8 mouse cellular contexts compared by ENCODE assay signal in the genomic region with DNA sequence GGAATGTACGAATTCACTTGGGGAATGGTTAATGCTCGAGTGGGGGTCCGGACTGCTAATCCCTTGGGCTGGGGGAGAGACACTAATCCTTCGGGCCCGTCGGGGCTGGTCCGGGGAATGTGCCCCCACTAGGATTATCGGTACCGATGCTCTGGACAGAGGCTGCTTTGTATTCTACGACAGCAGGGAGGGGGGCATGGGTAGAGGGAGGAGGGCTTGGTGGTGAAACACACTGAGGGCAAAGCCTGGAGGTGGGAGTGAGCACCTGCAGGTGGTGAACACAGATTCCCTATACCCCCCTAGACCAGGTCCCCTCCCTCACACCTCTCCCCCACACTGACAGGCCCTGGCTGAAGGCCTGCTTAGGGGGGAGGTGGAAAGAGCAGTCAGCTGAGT. TPM values are rescaled to one million over a fixed set of nuclear protein-coding genes. Genes with fewer than 3 reads are reported as not detected.
DNase-seq lines count a peak whose midpoint lies in the region; ATAC-seq and TF ChIP-seq lines count a peak whose summit lies in the region.

No protein-coding gene starts in this region.

- H3K9me3 ChIP-seq in heart, embryonic 10.5 days, result no peaks in the 10 kb centered on the region
- no peaks in the 10 kb centered on the region for H3K9me3 ChIP-seq in MEL (replicated peaks; ENCODE audit: insufficient read depth, low read length)
- no peaks in the 10 kb centered on the region for H3K9me3 ChIP-seq in hindbrain, embryonic 13.5 days

- peaks cover 55% of the 10 kb centered on the region for H3K4me1 ChIP-seq in heart, embryonic 10.5 days
- H3K4me1 ChIP-seq in MEL (ENCODE audit: control insufficient read depth in 1 of 2, insufficient read depth in 2 of 2, low read length in 2 of 2), result peaks cover 6 to 22% of the 10 kb centered on the region in 2 experiments
- peaks cover 58% of the 10 kb centered on the region for H3K4me1 ChIP-seq in hindbrain, embryonic 13.5 days (replicated peaks)

- peaks cover 14% of the 10 kb centered on the region for H3K79me2 ChIP-seq in MEL (ENCODE audit: control insufficient read depth, insufficient read depth, low read length, poor library complexity)

- peak overlapping the region; percentile 83 for H3K4me2 ChIP-seq in hindbrain, embryonic 13.5 days

- TF ChIP-seq CTCF in MEL (IDR thresholded peaks at IDR 0.05 in 2 of 3, conservative IDR thresholded peaks at IDR 0.05 in 1 of 3; ENCODE audit: control insufficient read depth in 1 of 3, insufficient read depth in 1 of 3, low read depth in 2 of 3, low read length in 3 of 3, poor library complexity in 1 of 3, severe bottlenecking in 1 of 3), result no peak

- H3K27me3 ChIP-seq in heart, embryonic 10.5 days (ENCODE audit: insufficient read depth, poor library complexity, severe bottlenecking), result no peaks in the 10 kb centered on the region
- H3K27me3 ChIP-seq in MEL (ENCODE audit: control insufficient read depth in 1 of 2, insufficient read depth in 2 of 2, low read length in 2 of 2), result no peaks in the 10 kb centered on the region
- peaks cover 22% of the 10 kb centered on the region for H3K27me3 ChIP-seq in hindbrain, embryonic 13.5 days

- no peak for TF ChIP-seq EP300 in MEL (IDR thresholded peaks at IDR 0.05; ENCODE audit: low read depth in 1 of 2, low read length in 2 of 2)

- H3K27ac ChIP-seq in heart, embryonic 10.5 days, result peak overlapping the region; percentile 94
- no peak overlapping the region for H3K27ac ChIP-seq in MEL (ENCODE audit: control insufficient read depth, low read depth, low read length)
- H3K27ac ChIP-seq in hindbrain, embryonic 13.5 days, result no peak overlapping the region

- TF ChIP-seq POLR2A in MEL (IDR thresholded peaks at IDR 0.05; ENCODE audit: control insufficient read depth in 1 of 2, insufficient read depth in 1 of 2, low read depth in 1 of 2, low read length in 2 of 2, poor library complexity in 1 of 2), result no peak

- no peak for TF ChIP-seq RAD21 in MEL (IDR thresholded peaks at IDR 0.05; ENCODE audit: low read depth, low read length)

- H3K9ac ChIP-seq in MEL (ENCODE audit: control insufficient read depth, low read depth, low read length, poor library complexity, severe bottlenecking), result peak overlapping the region; percentile 85
- H3K9ac ChIP-seq in hindbrain, embryonic 13.5 days, result peak overlapping the region; percentile 81

- WGBS in heart, embryonic 10.5 days, result under 1% methylated on average over 10 of the region's 10 CpGs
- WGBS in hindbrain, embryonic 13.5 days, result 2% methylated on average over 10 of the region's 10 CpGs

- ATAC-seq in hindbrain, embryonic 13.5 days (ENCODE audit: low FRiP score), result no peak
- ATAC-seq in megakaryocyte progenitor cell, adult 5-6 weeks (replicated peaks; ENCODE audit: poor library complexity), result no peak

- no peak for DNase-seq in heart, embryonic 10.5 days (ENCODE audit: low spot score)
- no peak for DNase-seq in heart, adult 8-10 months (ENCODE audit: low spot score)
- DNase-seq in MEL (ENCODE audit: low read depth, low spot score), result no peak
- DNase-seq in lung, postnatal 10 days, result peak; percentile 49
- DNase-seq in frontal cortex, postnatal 14 days (ENCODE audit: low spot score in 2 of 2), result no peak
- DNase-seq in natural killer cell, adult 2 months (ENCODE audit: low spot score in 2 of 2), result no peak

- peaks cover 27% of the 10 kb centered on the region for H3K36me3 ChIP-seq in heart, embryonic 10.5 days
- H3K36me3 ChIP-seq in MEL (ENCODE audit: control insufficient read depth in 1 of 2, insufficient read depth in 2 of 2, low read length in 2 of 2), result peaks cover 2 to 17% of the 10 kb centered on the region in 2 experiments
- H3K36me3 ChIP-seq in hindbrain, embryonic 13.5 days, result peaks cover 16% of the 10 kb centered on the region

- peak overlapping the region; percentile 78 for H3K4me3 ChIP-seq in heart, embryonic 10.5 days
- H3K4me3 ChIP-seq in MEL (ENCODE audit: control insufficient read depth in 1 of 2, insufficient read depth in 1 of 2, low read depth in 2 of 2, low read length in 2 of 2), result peak overlapping the region; percentile 78 to 86
- H3K4me3 ChIP-seq in hindbrain, embryonic 13.5 days, result peak overlapping the region; percentile 64

TF ChIP-seq in MEL, 35 proteins besides CTCF, POLR2A, EP300 and RAD21:
- TF ChIP-seq MAZ (IDR thresholded peaks at IDR 0.05; ENCODE audit: low read depth, low read length) (no peak), E2F4 (IDR thresholded peaks at IDR 0.05; ENCODE audit: borderline replicate concordance, low read depth, low read length) (no peak), MAFK (IDR thresholded peaks at IDR 0.05; ENCODE audit: borderline replicate concordance, low read depth, low read length) (no peak), GATA1 (IDR thresholded peaks at IDR 0.05; ENCODE audit: low read depth, low read length) (no peak), ELF1 (IDR thresholded peaks at IDR 0.05; ENCODE audit: low read depth, low read length) (no peak), ZNF384 (IDR thresholded peaks at IDR 0.05; ENCODE audit: low read depth, low read length) (no peak), NELFE (IDR thresholded peaks at IDR 0.05; ENCODE audit: low read depth, low read length) (no peak), USF2 (IDR thresholded peaks at IDR 0.05; ENCODE audit: borderline replicate concordance in 1 of 2, insufficient read depth in 1 of 2, low read depth in 1 of 2, low read length in 2 of 2) (no peak), ZC3H11A (IDR thresholded peaks at IDR 0.05; ENCODE audit: low read depth, low read length) (no peak)

RNA-seq across cellular contexts. Expression of gene Slc4a2, which starts 2.4 kb away (rescaled TPM):
- 33.2 and 36.0 TPM in 2 replicates for polyA plus RNA-seq in heart, embryonic 10.5 days (2016; fragmentation: Nextera tagmentation; extraction: Ambion mirVana)
- 10 to 100 TPM; 21.9 to 32.5 (median 24.7) TPM for total RNA-seq in heart, adult 8-10 months (2022)
- total RNA-seq in MEL (2012; rRNA removed), result 20.1 and 20.9 TPM in 2 replicates
- polyA plus RNA-seq in MEL (2012; ENCODE audit: insufficient read depth in 1 of 2, insufficient read length in 2 of 2, low read depth in 1 of 2, low replicate concordance in 2 of 2, missing spikeins in 1 of 2), result 10 to 100 TPM in 1 of 2 experiments, not detected in 1; 56.3 TPM
- polyA plus RNA-seq in hindbrain, embryonic 13.5 days (2015; fragmentation: Nextera tagmentation; extraction: Ambion mirVana), result 22.5 and 28.5 TPM in 2 replicates
- 11.4 and 13.1 TPM in 2 replicates for total RNA-seq in megakaryocyte progenitor cell, adult 5-6 weeks (2015)
- 19.0 and 24.1 TPM in 2 replicates for total RNA-seq in megakaryocyte progenitor cell, adult 5-6 weeks (2017)

RNA-seq across cellular contexts. Expression of gene Cdk5, which starts 2.7 kb away (rescaled TPM):
- 33.9 and 37.4 TPM in 2 replicates for polyA plus RNA-seq in heart, embryonic 10.5 days (2016; fragmentation: Nextera tagmentation; extraction: Ambion mirVana)
- total RNA-seq in heart, adult 8-10 months (2022), result 10 to 100 TPM; 17.3 to 23.7 (median 19.1) TPM
- 18.2 and 24.8 TPM in 2 replicates for total RNA-seq in MEL (2012; rRNA removed)
- 10 to 100 TPM in 1 of 2 experiments, not detected in 1; 82.6 TPM for polyA plus RNA-seq in MEL (2012; ENCODE audit: insufficient read depth in 1 of 2, insufficient read length in 2 of 2, low read depth in 1 of 2, low replicate concordance in 2 of 2, missing spikeins in 1 of 2)
- 104 and 106 TPM in 2 replicates for polyA plus RNA-seq in hindbrain, embryonic 13.5 days (2015; fragmentation: Nextera tagmentation; extraction: Ambion mirVana)
- 20.0 TPM in 2 replicates for total RNA-seq in megakaryocyte progenitor cell, adult 5-6 weeks (2015)
- 16.2 and 30.1 TPM in 2 replicates for total RNA-seq in megakaryocyte progenitor cell, adult 5-6 weeks (2017)

RNA-seq across cellular contexts. Expression of gene Asic3, which starts 12.8 kb away (rescaled TPM):
- polyA plus RNA-seq in heart, embryonic 10.5 days (2016; fragmentation: Nextera tagmentation; extraction: Ambion mirVana), result 0.11 TPM in 1 of 2 replicates, not detected in the other
- total RNA-seq in heart, adult 8-10 months (2022), result under 1 TPM in 1 of 4 experiments, not detected in 3; 0.16 TPM
- total RNA-seq in MEL (2012; rRNA removed), result 0.04 TPM in 1 of 2 replicates, not detected in the other
- under 1 TPM in 1 of 2 experiments, not detected in 1; 0.35 TPM for polyA plus RNA-seq in MEL (2012; ENCODE audit: insufficient read depth in 1 of 2, insufficient read length in 2 of 2, low read depth in 1 of 2, low replicate concordance in 2 of 2, missing spikeins in 1 of 2)
- 0.94 and 1.3 TPM in 2 replicates for polyA plus RNA-seq in hindbrain, embryonic 13.5 days (2015; fragmentation: Nextera tagmentation; extraction: Ambion mirVana)
- total RNA-seq in megakaryocyte progenitor cell, adult 5-6 weeks (2015), result 0.12 and 0.15 TPM in 2 replicates
- 0.20 TPM in 1 of 2 replicates, not detected in the other for total RNA-seq in megakaryocyte progenitor cell, adult 5-6 weeks (2017)

RNA-seq across cellular contexts. Expression of gene Fastk, which starts 19.1 kb away (rescaled TPM):
- polyA plus RNA-seq in heart, embryonic 10.5 days (2016; fragmentation: Nextera tagmentation; extraction: Ambion mirVana), result 156 and 197 TPM in 2 replicates
- total RNA-seq in heart, adult 8-10 months (2022), result 100 to 1,000 TPM; 297 to 351 (median 327) TPM
- total RNA-seq in MEL (2012; rRNA removed), result 87.6 and 111 TPM in 2 replicates
- 100 to 1,000 TPM; 228 to 273 TPM for polyA plus RNA-seq in MEL (2012; ENCODE audit: insufficient read depth in 1 of 2, insufficient read length in 2 of 2, low read depth in 1 of 2, low replicate concordance in 2 of 2, missing spikeins in 1 of 2)
- 88.1 and 96.1 TPM in 2 replicates for polyA plus RNA-seq in hindbrain, embryonic 13.5 days (2015; fragmentation: Nextera tagmentation; extraction: Ambion mirVana)
- total RNA-seq in megakaryocyte progenitor cell, adult 5-6 weeks (2015), result 35.7 and 44.6 TPM in 2 replicates
- total RNA-seq in megakaryocyte progenitor cell, adult 5-6 weeks (2017), result 17.4 and 25.7 TPM in 2 replicates

RNA-seq across cellular contexts. Expression of gene Tmub1, which starts 21.6 kb away (rescaled TPM):
- 21.3 and 22.3 TPM in 2 replicates for polyA plus RNA-seq in heart, embryonic 10.5 days (2016; fragmentation: Nextera tagmentation; extraction: Ambion mirVana)
- total RNA-seq in heart, adult 8-10 months (2022), result 10 to 100 TPM in 3 of 4 experiments, 1 to 10 TPM in 1; 9.8 to 12.3 (median 11.8) TPM
- 16.4 and 17.8 TPM in 2 replicates for total RNA-seq in MEL (2012; rRNA removed)
- 10 to 100 TPM in 1 of 2 experiments, not detected in 1; 36.0 TPM for polyA plus RNA-seq in MEL (2012; ENCODE audit: insufficient read depth in 1 of 2, insufficient read length in 2 of 2, low read depth in 1 of 2, low replicate concordance in 2 of 2, missing spikeins in 1 of 2)
- polyA plus RNA-seq in hindbrain, embryonic 13.5 days (2015; fragmentation: Nextera tagmentation; extraction: Ambion mirVana), result 51.9 and 57.4 TPM in 2 replicates
- 7.3 and 7.7 TPM in 2 replicates for total RNA-seq in megakaryocyte progenitor cell, adult 5-6 weeks (2015)
- total RNA-seq in megakaryocyte progenitor cell, adult 5-6 weeks (2017), result 13.7 and 14.9 TPM in 2 replicates
